Mouse (Mus musculus): ENCODE measurements around the gene Lsm5. TPM values are rescaled to one million over a fixed set of nuclear protein-coding genes. Genes with fewer than 3 reads are reported as not detected.

Gene Lsm5
- polyA plus RNA-seq, 1 experiment from 2014 or later: 69.5 TPM

- ATAC-seq: no peak
- Histone ChIP-seq H3K9me3 (ENCODE audit: control insufficient read depth, low read length) (no peaks in the 10 kb centered on the region), H3K27ac (ENCODE audit: low read depth, low read length) (peak overlapping the region; percentile 97; the same call in 1 of the 2 replicates), H3K4me3 (ENCODE audit: low read length) (peak overlapping the region; percentile 91), H3K36me3 (ENCODE audit: control insufficient read depth, insufficient read depth, low read length) (no peaks in the 10 kb centered on the region), H3K27me3 (replicated peaks; ENCODE audit: control insufficient read depth, insufficient read depth, low read length) (no peaks in the 10 kb centered on the region), H3K4me2 (ENCODE audit: low read length) (peak overlapping the region; percentile 73), H3K9ac (ENCODE audit: low read depth, low read length) (peak overlapping the region; percentile 78), H3K4me1 (ENCODE audit: control insufficient read depth, insufficient read depth, low read depth, low read length) (peaks cover 8% of the 10 kb centered on the region)
- 50% methylated on average over 7 of the region's 7 CpGs for WGBS
Observed at GRCm38 (mm10) chr6:56714186-56714573, 9.7 kb upstream of the Lsm5 start.

DNA sequence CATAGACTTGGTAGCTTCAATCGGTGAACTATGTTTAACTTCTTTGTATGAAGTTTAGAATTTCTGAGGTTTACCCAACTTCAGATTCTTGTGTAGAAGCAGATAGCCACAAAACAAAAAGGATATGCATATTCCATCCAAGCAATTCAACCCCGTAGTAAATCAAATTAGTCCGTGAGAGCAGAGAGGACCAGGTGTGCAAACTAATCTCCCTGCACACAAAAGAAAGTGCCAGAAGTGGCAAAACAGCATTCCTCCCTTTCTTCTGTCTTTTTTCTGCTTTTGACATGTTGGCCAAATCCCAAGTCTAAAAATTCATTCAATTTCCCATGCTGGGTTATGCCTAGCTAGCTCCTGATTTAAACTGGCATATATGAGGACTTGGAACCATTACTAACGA lies 12.1 kb downstream of the Lsm5 start:
- Histone ChIP-seq H3K27ac (ENCODE audit: low read depth, low read length) (no peak overlapping the region), H3K27me3 (replicated peaks; ENCODE audit: control insufficient read depth, insufficient read depth, low read length) (no peaks in the 10 kb centered on the region), H3K9ac (ENCODE audit: low read depth, low read length) (no peak overlapping the region), H3K4me3 (ENCODE audit: low read length) (no peak overlapping the region), H3K4me1 (ENCODE audit: control insufficient read depth, insufficient read depth, low read depth, low read length) (no peaks in the 10 kb centered on the region), H3K36me3 (ENCODE audit: control insufficient read depth, insufficient read depth, low read length) (no peaks in the 10 kb centered on the region), H3K4me2 (ENCODE audit: low read length) (no peak overlapping the region), H3K9me3 (ENCODE audit: control insufficient read depth, low read length) (no peaks in the 10 kb centered on the region)
- 75% methylated on average over 4 of the region's 4 CpGs for WGBS
- no peak for ATAC-seq

DNA sequence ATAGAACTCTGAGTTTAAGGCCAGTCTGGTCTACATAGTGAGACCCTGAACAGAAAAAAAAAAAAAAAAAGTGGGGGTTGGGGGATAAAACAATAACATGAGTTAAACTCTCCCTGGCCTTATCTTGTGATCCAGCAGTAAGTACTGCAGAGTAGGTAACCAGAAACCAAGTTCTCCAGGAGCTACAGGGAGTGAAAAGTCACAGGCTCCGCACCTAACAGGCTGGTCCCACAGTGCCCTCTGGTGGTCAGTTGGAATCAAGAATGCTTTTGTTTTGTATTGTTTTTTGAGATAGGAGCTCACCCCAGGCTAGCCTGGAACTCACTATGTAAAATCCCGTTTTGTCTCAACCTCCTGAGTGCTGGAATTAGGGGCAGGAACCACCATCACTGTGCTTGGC lies 13.3 kb downstream of the Lsm5 start:
- Histone ChIP-seq H3K9ac (ENCODE audit: low read depth, low read length) (no peak overlapping the region), H3K4me2 (ENCODE audit: low read length) (no peak overlapping the region), H3K4me1 (ENCODE audit: control insufficient read depth, insufficient read depth, low read depth, low read length) (no peaks in the 10 kb centered on the region), H3K4me3 (ENCODE audit: low read length) (no peak overlapping the region), H3K27ac (ENCODE audit: low read depth, low read length) (no peak overlapping the region), H3K36me3 (ENCODE audit: control insufficient read depth, insufficient read depth, low read length) (no peaks in the 10 kb centered on the region), H3K9me3 (ENCODE audit: control insufficient read depth, low read length) (no peaks in the 10 kb centered on the region), H3K27me3 (replicated peaks; ENCODE audit: control insufficient read depth, insufficient read depth, low read length) (no peaks in the 10 kb centered on the region)
- ATAC-seq: peak; percentile 42; the same call in 1 of the 2 replicates
- 3% methylated on average over 2 of the region's 2 CpGs for WGBS

- ATAC-seq: no peak
- 92% methylated on average over 3 of the region's 3 CpGs for WGBS
- H3K4me1 ChIP-seq (ENCODE audit: control insufficient read depth, insufficient read depth, low read depth, low read length): no peaks in the 10 kb centered on the region
- no peak overlapping the region for H3K27ac ChIP-seq (ENCODE audit: low read depth, low read length)
- H3K4me2 ChIP-seq (ENCODE audit: low read length): no peak overlapping the region
- H3K36me3 ChIP-seq (ENCODE audit: control insufficient read depth, insufficient read depth, low read length): no peaks in the 10 kb centered on the region
- H3K9ac ChIP-seq (ENCODE audit: low read depth, low read length): no peak overlapping the region
- H3K9me3 ChIP-seq (ENCODE audit: control insufficient read depth, low read length): no peaks in the 10 kb centered on the region
- no peaks in the 10 kb centered on the region for H3K27me3 ChIP-seq (replicated peaks; ENCODE audit: control insufficient read depth, insufficient read depth, low read length)
- H3K4me3 ChIP-seq (ENCODE audit: low read length): no peak overlapping the region
Observed at GRCm38 (mm10) chr6:56688238-56688637, 16.3 kb downstream of the Lsm5 start.

- no peak overlapping the region for H3K9ac ChIP-seq (ENCODE audit: low read depth, low read length)
- H3K9me3 ChIP-seq (ENCODE audit: control insufficient read depth, low read length): no peaks in the 10 kb centered on the region
- H3K27ac ChIP-seq (ENCODE audit: low read depth, low read length): no peak overlapping the region
- no peaks in the 10 kb centered on the region for H3K36me3 ChIP-seq (ENCODE audit: control insufficient read depth, insufficient read depth, low read length)
- WGBS: 87% methylated on average over 3 of the region's 3 CpGs
- no peaks in the 10 kb centered on the region for H3K27me3 ChIP-seq (replicated peaks; ENCODE audit: control insufficient read depth, insufficient read depth, low read length)
- ATAC-seq: no peak
- H3K4me3 ChIP-seq (ENCODE audit: low read length): no peak overlapping the region
- H3K4me2 ChIP-seq (ENCODE audit: low read length): no peak overlapping the region
- H3K4me1 ChIP-seq (ENCODE audit: control insufficient read depth, insufficient read depth, low read depth, low read length): no peaks in the 10 kb centered on the region
Observed at GRCm38 (mm10) chr6:56664410-56664809, 40.1 kb downstream of the Lsm5 start.

DNA sequence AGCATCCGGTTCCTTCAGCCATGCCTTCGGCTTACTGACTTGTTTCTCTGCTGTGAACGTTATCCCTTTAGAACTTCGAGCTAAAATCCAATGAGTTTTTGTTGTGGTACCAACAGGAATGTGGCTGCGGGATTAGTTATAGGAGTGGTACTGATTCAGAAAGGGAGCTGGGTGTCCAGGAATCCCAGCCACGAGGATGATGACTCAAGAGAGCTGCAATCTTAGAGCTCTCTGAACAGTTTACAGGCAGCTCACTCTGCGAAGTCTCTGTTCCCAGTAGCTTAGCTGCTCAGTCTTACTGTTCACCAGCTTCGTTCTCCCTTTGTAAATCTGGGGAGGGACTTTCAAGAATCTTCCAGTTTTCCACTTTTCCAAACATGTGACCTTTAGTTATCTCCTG lies 49.1 kb downstream of the Lsm5 start:
- WGBS: 85% methylated on average over 8 of the region's 8 CpGs
- no peak overlapping the region for H3K27ac ChIP-seq (ENCODE audit: low read depth, low read length)

GRCm38 (mm10) chr6:56652121-56652592 lies 52.4 kb downstream of the Lsm5 start:
- Histone ChIP-seq H3K27ac (ENCODE audit: low read depth, low read length) (no peak overlapping the region), H3K4me3 (ENCODE audit: low read length) (peak overlapping the region; percentile 48), H3K4me2 (ENCODE audit: low read length) (peak overlapping the region; percentile 92), H3K9me3 (ENCODE audit: control insufficient read depth, low read length) (no peaks in the 10 kb centered on the region), H3K36me3 (ENCODE audit: control insufficient read depth, insufficient read depth, low read length) (no peaks in the 10 kb centered on the region), H3K27me3 (replicated peaks; ENCODE audit: control insufficient read depth, insufficient read depth, low read length) (peaks cover 4% of the 10 kb centered on the region; the same call in 1 of the 2 replicates), H3K9ac (ENCODE audit: low read depth, low read length) (peak overlapping the region; percentile 65), H3K4me1 (ENCODE audit: control insufficient read depth, insufficient read depth, low read depth, low read length) (peaks cover 7% of the 10 kb centered on the region)
- under 1% methylated on average over 36 of the region's 36 CpGs for WGBS
- ATAC-seq: peak; percentile 67

More for the DNA sequence above, 49.1 kb downstream of the Lsm5 start:
- no peak for ATAC-seq
- Histone ChIP-seq H3K4me3 (ENCODE audit: low read length) (no peak overlapping the region), H3K27me3 (replicated peaks; ENCODE audit: control insufficient read depth, insufficient read depth, low read length) (peaks cover 4% of the 10 kb centered on the region; the same call in 1 of the 2 replicates), H3K4me2 (ENCODE audit: low read length) (no peak overlapping the region), H3K9me3 (ENCODE audit: control insufficient read depth, low read length) (no peaks in the 10 kb centered on the region), H3K4me1 (ENCODE audit: control insufficient read depth, insufficient read depth, low read depth, low read length) (peaks cover 7% of the 10 kb centered on the region), H3K36me3 (ENCODE audit: control insufficient read depth, insufficient read depth, low read length) (no peaks in the 10 kb centered on the region), H3K9ac (ENCODE audit: low read depth, low read length) (no peak overlapping the region)

Other genes starting within 250 kb of the Lsm5 start
- 20.2 and 23.2 TPM in 2 replicates for gene Pde1c, start 135.6 kb downstream of the Lsm5 start, polyA plus RNA-seq (2015; fragmentation: Nextera tagmentation; extraction: Ambion mirVana)
- 19.3 and 24.1 TPM in 2 replicates for gene Avl9, start 10.2 kb upstream of the Lsm5 start, polyA plus RNA-seq (2015; fragmentation: Nextera tagmentation; extraction: Ambion mirVana)
- gene Kbtbd2, start 93.1 kb upstream of the Lsm5 start, polyA plus RNA-seq (2015; fragmentation: Nextera tagmentation; extraction: Ambion mirVana): 24.7 and 27.2 TPM in 2 replicates
- 41.8 and 48.3 TPM in 2 replicates for gene Fkbp9, start 127.3 kb upstream of the Lsm5 start, polyA plus RNA-seq (2015; fragmentation: Nextera tagmentation; extraction: Ambion mirVana)
- gene Nt5c3, start 219.2 kb upstream of the Lsm5 start, polyA plus RNA-seq (2015; fragmentation: Nextera tagmentation; extraction: Ambion mirVana): 150 and 161 TPM in 2 replicates
- 0.37 and 0.69 TPM in 2 replicates for gene Vmn1r4, start 219.3 kb upstream of the Lsm5 start, polyA plus RNA-seq (2015; fragmentation: Nextera tagmentation; extraction: Ambion mirVana)

All from hindbrain, embryonic 16.5 days (tissue).